Mouse (Mus musculus): ENCODE results near the gene Prox1.

DNA sequence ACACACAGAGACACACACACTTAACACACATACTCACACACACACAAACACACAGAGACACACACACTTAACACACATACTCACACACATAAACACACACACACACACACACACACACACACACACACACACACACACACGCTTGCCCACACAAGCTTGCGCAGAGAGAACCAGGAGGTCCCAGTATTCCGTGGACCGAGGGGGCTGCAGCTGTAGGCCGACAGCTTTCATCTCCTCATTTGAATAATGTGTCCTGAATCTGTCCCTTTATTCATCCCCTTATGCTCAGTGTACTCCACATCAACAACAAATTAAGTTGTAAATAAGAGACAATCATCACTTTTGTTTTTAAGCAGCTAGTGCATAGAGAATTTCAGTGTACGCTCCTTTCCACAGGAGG is 17.9 kb downstream of the Prox1 start:
- TF ChIP-seq POLR2A (IDR thresholded peaks at IDR 0.05; ENCODE audit: control insufficient read depth, extremely low read depth, insufficient read depth, low read length, poor library complexity) (no peak), CTCF (IDR thresholded peaks at IDR 0.05; ENCODE audit: borderline replicate concordance, control insufficient read depth, extremely low read depth, insufficient read depth, low read length, poor library complexity) (no peak)
